In the genomic region with DNA sequence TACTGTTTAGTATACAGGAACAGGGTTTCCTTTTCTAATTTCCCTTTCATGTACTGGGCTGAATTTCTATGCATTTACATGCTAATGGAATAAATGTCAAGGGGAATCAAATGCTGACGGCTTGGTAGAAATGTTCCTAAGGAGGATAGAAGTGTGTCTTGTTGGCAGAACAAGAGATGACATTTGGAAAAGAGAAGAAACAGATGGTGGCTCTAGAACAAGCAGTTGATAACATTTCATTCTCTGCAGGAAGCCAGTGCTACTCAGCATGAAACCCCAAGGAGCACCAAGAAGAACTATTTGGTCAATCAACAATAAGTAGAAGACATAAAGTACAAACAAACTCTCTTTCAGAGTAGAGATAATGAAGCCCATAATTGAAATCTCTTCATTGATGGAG, we compare ENCODE assay signal across 15 mouse cellular contexts.
"Had no signal": no experiment of that assay in that cellular context is flagged by ENCODE, and none has a peak within 500 bp of the region (broad histone marks: within the 10 kb centered on the region; RNA-seq: fewer than 3 reads in every experiment).

No protein-coding gene starts in this region.

- H3K27me3 ChIP-seq: limb, embryonic 12.5 days; liver, embryonic 13.5 days; lung, embryonic 15.5 days; megakaryocyte, embryonic 14.5 days; neural tube, embryonic 13.5 days had no signal

- H3K27ac ChIP-seq: kidney, postnatal 0 days; layer of hippocampus, adult 2 months; limb, embryonic 12.5 days; liver, embryonic 13.5 days; lung, embryonic 15.5 days; macrophage; neural tube, embryonic 13.5 days had no signal

- H3K4me3 ChIP-seq: layer of hippocampus, adult 2 months; limb, embryonic 12.5 days; liver, embryonic 13.5 days; lung, embryonic 15.5 days; megakaryocyte, embryonic 14.5 days; neural tube, embryonic 13.5 days had no signal

- H3K4me1 ChIP-seq: limb, embryonic 12.5 days; liver, embryonic 13.5 days; lung, embryonic 15.5 days; megakaryocyte, embryonic 14.5 days; neural tube, embryonic 13.5 days had no signal

- H3K9me3 ChIP-seq: limb, embryonic 12.5 days; liver, embryonic 13.5 days; lung, embryonic 15.5 days; megakaryocyte, embryonic 14.5 days; neural tube, embryonic 13.5 days had no signal

- H3K36me3 ChIP-seq: limb, embryonic 12.5 days; liver, embryonic 13.5 days; lung, embryonic 15.5 days; neural tube, embryonic 13.5 days had no signal

- ATAC-seq: liver, postnatal 0 days; midbrain, embryonic 16.5 days had no signal

- DNase-seq: kidney, postnatal 36 days; liver; liver, embryonic 13.5 days; liver, postnatal 0 days; lung, postnatal 14 days; right cerebral cortex, postnatal 14 days; thymus, postnatal 14 days had no signal
